Mouse (Mus musculus): ENCODE data around the gene Fstl5.

DNA sequence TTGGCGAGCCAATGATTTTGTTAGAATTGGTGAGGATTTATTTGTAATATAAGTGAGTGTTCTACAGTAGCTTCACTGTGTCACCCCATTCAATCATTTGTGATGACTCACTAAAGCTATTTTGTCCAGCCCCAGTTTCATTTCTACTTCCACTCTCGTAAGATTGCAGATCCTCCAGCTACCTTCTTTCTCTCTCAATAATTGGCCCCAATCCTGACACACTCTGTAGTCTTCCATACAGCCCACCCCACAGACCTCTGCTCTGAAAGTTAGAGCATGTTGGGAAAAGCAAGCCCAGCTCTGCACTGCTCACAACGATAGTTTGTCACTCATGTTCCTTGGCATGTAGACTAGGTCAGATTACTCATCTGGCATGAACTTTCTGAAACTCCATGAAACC lies 242.9 kb downstream of the Fstl5 start:
- no peak for TF ChIP-seq POLR2A (IDR thresholded peaks at IDR 0.05; ENCODE audit: extremely low read depth, insufficient read depth, low read length)
- no peak for TF ChIP-seq CTCF (IDR thresholded peaks at IDR 0.05; ENCODE audit: extremely low read depth, insufficient read depth, low read length)

Data from cortical plate, adult 2 months (tissue).